Mouse (Mus musculus) kidney, adult 8-10 months (tissue): ENCODE data around the gene Plagl2.

Experiments
- DNase-seq, 2 experiments: peaks; one replicate each; pipeline ENCODE4 v3.0.0; 2022

Plagl2 gene

GRCm38 (mm10) chr2:153239021-153239859 lies 2.0 kb downstream of the Plagl2 start:
- DNase-seq, result no peak

GRCm38 (mm10) chr2:153238406-153238805 lies 2.8 kb downstream of the Plagl2 start:
- no peak for DNase-seq

DNA sequence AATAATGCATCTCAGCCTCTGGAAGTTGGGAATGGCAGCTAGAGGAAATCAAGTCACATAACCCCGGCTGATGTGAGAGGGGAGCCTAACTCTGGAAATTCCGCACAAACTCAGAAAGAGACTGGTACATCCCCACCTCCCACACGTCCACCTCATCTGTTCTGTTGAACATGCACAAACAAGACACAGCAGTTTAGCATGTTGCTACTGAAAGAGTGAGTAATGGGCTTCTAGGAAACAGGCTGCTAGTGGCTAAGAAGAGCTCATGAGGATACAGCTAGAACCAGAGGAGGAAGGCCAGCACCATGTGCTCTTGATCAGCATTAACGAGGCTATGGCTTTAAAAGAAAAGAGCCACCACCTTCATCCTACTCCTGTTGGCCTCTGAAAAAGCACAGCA lies 3.3 kb downstream of the Plagl2 start:
- DNase-seq, result no peak

DNA sequence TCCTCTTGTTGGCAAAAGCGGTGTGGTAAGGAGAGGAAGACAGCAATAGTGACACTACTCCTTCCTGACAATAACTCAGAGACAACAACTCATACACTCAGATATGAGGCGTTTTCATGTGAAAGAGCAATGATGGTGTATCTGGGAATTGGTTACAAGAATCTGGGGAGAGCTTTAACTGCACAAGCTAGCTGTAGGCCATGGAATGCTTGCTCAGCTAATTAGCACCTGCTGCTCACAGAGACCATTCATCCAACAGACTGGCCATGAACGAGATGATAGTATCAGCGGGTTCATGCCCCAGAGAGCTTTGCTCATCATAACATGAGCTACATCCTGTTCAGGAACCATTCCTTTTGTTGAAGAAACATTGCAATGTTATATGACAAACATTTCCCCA lies 4.0 kb downstream of the Plagl2 start:
- no peak for DNase-seq

- DNase-seq, result no peak
Observed at GRCm38 (mm10) chr2:153228523-153228922, 12.7 kb downstream of the Plagl2 start.

DNA sequence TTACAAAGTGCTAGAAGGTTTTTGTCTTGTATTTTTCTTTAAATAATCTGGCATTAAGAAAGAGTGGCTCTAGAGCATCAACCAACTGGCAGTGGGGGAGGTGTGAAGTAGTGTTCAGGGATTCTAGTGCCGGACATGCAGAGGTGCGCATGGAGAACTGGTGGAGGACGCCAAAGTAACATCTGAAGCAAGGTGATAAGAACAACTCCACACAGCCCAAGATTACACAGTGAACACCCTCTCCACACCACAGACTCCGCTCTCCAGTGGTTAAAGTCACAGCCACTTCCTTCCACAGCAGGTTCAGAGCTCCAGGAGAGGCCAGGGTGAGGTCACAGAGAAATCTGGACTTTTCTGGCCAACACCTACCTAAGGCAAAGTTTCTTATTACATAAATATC lies 13.3 kb downstream of the Plagl2 start:
- no peak for DNase-seq

DNA sequence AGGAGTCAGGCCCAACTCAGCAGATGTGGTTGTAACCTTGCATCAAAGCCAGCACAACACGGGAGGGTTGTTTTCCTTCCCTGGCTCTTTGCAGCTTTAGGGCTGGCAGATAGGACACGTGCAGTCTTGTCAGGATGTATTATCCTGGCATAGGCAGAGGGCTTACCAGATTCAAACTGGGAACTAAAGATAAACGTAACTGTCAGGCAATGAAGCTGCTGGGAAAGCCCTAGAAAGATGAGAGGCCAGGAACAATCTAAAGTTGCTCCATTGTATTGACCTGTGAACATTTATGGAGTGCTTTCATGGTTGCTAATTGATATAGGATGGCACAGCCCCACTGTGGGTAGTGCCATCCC lies 15.7 kb downstream of the Plagl2 start:
- DNase-seq, result no peak

- DNase-seq, result no peak
Observed at GRCm38 (mm10) chr2:153224946-153225594, 16.2 kb downstream of the Plagl2 start, which contains the start of gene Tspyl3. Tspyl3 (minus strand) TSS chr2:153225441.

GRCm38 (mm10) chr2:153222566-153222965 lies 18.7 kb downstream of the Plagl2 start:
- DNase-seq, result no peak

DNA sequence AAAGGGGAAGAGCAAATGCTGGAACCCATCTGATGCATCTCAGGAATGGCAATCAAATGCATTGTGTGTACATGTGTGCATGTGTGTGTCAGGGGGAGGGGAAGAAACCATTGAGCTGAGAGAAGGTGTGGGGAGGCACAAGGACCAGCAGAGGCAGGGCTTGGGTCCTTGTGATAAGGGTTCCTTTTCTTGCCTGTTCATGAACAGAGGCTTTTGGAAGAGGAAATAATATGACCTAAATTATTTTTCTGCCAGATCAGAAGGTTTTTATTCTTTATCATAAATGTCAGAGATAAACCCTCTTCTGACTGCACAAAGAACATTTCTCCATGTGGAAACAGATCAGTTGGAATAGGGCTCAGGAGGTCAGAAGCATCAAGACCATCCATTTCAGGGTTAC lies 19.1 kb downstream of the Plagl2 start:
- no peak for DNase-seq

DNA sequence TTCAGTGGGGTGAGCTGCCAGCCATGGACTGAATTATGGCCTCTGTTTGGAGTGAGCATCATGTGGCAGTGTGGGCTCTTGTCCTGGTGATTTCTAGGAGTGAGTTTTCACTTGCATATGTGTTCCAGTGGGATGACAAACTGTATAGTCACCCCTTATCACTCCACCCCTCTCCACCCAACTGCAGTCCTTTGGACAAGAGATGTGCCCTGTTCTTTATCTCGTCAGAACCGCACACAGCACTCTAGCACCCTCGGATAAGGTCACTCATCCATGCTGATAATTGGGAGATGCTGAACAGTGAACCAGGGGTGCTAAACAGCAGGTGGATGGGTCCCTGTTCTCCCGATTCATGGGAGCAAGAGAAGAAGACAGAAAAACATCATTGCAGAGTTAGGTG lies 19.6 kb downstream of the Plagl2 start:
- no peak for DNase-seq

DNA sequence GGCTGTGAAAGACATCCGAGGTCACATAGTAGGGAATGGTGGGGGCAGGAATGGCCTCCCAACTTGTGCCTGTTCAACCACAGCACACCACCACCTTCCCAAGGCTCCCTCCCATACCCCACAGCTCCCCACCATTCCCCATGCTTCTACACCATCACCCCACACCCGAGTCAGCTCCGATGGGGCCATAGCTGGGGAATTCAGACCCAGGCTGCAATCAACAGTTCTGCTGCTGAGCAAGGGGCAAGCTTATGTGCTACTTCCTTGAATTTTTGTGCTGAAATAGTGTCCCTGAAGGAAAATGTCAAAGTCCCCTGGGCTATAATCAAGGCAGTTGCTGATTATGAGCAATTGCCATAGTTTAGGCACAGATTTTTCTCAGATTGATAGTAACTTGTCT lies 22.7 kb downstream of the Plagl2 start:
- no peak for DNase-seq

- DNase-seq, result no peak
Observed at GRCm38 (mm10) chr2:153217826-153218340, 23.3 kb downstream of the Plagl2 start.

- DNase-seq, result no peak
Observed at GRCm38 (mm10) chr2:153215421-153215820, 25.8 kb downstream of the Plagl2 start.

DNA sequence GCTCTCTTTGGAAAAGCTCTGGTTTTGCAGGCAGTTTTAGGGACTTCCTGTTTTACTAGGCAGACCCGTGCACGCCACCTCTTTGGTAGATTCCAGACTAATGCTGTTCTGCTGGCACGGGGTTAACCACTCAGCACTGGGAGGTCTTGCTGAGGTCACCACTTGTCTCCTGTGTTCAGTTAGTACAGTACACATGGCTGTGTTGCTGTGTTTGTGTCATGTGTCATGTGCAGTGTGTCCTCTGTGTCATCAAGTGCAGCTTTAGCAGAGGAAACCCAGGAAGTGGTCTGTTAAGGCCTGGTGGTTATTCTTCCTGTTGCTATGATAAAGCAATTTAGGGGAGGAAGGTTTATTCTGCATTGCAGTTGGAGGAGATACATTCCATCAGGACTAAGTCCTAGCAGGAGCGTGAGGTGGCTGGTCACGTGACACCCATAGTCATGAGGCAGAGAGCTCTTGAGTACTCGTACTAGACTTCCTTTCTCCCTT lies 26.4 kb downstream of the Plagl2 start:
- DNase-seq, result no peak

DNA sequence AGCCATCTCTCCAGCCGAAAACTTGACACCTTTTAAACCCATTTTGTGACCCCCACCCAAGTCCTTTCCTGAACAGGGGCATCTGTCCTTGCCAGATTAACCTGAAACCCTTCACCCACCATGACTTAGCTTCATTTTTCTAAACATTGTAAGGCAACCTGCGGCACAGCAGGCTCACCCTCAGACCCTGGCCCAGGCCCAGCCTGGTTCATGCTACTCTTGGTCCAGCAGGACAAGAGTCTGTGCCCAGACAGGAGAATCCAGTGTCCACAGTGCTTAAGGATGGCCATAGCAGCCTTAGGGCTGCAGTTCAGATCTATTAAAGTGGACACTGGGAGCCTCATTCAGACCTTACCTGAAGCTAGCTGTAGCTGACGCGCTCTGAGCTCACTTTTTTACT lies 27.9 kb downstream of the Plagl2 start:
- no peak for DNase-seq

DNA sequence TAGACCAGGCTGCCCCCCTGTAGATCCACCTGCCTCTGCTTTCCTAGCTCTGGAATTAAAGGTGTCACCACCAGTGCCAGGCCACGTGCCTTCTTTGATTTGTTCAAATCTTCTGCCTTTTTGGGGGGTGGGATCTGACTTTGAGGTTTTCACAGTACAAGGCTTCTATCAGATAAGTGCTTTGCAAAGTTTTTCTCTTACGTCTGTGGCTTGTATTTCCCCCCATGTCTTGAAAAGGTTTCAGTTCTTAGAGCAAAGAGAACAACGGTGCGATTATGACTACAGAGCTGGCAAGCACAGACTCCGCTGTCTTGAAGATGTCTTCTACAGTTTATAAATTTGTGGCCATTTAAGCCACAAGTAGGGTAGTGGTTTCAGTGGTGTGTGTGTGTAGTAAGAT lies 29.8 kb downstream of the Plagl2 start:
- no peak for DNase-seq

DNA sequence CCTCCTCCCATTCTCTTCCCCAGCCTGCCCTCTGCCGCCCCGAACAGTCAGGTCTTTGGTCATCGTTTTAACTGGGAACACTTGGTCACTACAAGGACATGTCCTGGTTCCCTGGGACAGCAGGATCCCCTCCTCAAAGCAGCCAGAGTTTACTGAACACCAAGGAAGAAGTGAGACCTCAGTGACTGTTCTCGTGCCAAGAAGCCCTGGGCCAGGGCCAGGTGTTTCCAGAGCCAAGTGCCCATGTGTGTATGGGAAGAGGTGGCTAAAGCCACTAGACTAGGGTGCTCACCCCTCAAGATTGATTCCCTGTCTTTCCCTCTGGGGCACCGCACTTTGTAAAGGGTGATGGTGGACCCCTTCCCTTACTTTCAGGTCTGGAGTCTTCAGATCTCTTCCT lies 31.9 kb downstream of the Plagl2 start:
- no peak for DNase-seq

DNA sequence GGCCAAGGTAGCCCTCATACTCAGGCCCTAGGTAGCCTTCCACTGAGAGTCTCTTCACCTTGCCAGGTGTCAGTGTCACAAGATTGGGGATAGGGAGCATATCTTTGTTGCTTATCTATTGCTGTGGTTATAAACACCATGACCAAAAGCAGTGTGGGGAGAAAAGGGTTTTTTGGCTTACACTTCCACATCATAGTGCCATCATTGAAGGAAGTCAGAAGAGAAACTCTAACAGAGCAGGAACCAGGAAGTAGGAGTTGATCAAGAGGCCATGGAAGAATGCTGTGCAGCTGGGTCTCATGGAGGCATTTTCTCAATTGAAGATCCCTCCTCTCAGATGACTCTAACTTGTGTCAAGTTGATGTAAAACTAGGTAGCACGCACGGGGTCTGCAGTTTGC lies 33.1 kb downstream of the Plagl2 start:
- no peak for DNase-seq

GRCm38 (mm10) chr2:153202766-153203165 lies 38.5 kb downstream of the Plagl2 start:
- DNase-seq, result no peak

- no peak for DNase-seq
Observed at GRCm38 (mm10) chr2:153199114-153199513, 42.1 kb downstream of the Plagl2 start.

- no peak for DNase-seq
Observed at GRCm38 (mm10) chr2:153198485-153198884, 42.7 kb downstream of the Plagl2 start.

GRCm38 (mm10) chr2:153194255-153194654 lies 47.0 kb downstream of the Plagl2 start:
- no peak for DNase-seq

DNA sequence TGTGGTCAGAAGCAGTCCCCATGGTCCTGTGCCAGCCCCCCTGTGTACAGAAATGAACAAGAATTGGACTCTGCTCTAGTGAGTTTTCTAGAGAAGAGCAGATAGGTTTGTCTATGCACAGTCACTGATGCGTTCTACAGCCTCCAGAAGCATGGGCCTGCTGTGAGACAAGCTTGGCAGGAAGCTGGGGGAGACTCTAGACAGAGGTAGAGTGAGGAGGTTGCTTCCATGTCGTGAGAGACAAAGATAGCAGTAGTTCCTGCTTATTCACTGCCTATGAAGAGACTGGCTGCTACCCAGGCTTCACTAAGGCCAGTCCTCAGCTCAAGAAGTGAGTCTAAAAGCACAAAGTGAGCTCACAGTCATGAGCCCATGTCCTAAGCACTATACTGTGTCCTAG lies 50.0 kb downstream of the Plagl2 start:
- DNase-seq, result no peak
